Mouse (Mus musculus) adipocyte (in vitro differentiated cells): ENCODE measurements at regions not wholly inside any gene's neighbourhood (a gene's known extent, or its start where the extent isn't known, plus 50 kb on each side); places are given as distances from the start of the nearest gene placed in this dataset.
A peak's percentile ranks its signal among the peaks of the same experiment; 100 is the strongest.

Experiments
- DNase-seq: peaks from one replicate; pipeline ENCODE4 v3.0.0-alpha.2; 2016; ENCODE audit warnings: low spot score

DNA sequence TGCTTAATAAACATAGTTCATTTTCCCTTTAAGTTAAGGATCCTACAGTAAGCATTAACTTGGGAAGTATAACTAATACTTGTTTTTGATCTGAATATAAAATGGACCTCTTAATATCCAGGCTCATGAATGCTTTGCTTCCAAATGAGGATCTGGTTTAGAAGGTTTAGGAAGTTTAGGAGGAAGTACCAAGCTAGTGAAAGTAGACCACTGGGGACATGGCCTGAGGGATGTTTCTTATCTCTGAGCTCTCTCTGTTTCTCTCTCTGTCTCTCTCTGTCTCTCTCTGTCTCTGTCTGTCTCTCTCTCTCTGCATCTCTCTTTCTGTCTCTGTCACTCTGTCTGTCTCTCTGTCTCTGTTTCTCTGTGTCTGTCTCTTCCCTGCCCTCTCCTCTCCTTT lies 360.9 kb downstream of the Kctd12 start:
- DNase-seq: no peak

DNA sequence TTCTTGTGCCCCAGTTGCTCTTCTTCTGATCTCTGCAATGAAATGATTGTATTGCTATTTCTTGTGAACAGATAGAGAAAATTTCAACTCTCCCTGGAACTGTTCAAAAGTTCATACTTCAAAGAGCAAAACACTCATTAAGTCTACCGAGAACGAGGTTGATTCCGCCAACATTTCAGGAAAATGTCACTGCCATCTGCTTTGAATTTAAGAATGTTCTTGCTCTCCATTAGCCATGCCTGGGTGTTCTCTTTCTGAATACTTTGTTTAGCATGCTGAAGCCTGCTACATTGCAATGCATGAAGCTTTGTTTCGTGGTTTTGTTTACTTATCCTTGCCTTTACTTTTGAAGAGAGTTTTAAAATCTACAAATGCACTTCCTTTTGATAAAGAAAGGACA lies 363.4 kb downstream of the Kctd12 start:
- DNase-seq: no peak

DNA sequence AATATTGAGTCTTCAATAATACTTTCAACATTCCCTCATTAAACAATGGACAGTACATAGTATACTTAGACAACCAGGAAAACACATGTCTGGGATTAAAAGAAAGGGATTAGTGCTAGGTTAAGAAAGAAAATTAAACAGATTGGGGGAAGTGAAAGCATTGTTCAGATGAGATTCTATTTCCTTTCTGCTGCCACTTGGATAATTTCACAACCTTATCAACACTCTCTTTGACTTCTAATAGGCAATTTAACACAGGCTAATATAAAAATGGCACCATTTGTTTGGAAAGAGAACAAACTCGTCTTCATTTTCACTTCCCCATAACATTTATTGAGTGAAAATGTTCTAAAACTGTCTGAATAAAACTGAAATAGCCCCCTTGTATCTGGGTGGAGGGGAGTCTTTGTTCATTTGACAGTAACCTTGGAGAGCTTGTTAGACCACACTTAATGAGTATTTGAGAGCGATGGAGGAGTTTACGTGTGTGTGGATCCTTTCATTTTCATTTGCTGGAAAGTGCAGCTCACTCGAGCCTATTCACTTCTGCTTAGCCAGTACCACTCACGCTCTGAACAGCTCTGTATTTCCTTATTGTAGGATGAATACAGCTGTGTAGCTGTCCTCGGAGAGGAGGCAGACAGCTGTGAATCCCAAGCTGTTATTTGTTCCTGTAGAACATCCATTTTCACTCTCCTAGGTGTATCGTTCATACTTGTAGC lies 366.7 kb downstream of the Kctd12 start:
- no peak for DNase-seq

DNA sequence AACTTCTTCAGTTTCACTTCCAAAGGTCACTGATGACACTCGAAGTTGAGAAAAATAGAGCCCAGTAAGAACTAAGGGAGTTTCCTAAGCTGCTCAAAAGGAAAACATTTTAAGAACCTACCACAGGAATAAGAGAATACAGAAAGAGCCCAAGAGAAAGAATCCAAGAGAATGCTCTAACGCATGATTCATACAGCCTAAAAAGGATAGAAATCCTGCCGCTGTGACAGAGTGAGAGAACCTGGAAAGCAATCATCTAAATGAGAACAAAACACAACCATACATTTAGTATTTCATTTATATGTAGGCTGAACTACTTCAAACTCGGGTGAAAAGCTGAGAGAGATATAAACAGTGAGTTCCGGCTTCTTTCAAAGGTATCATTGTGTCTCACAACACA lies 376.4 kb downstream of the Kctd12 start:
- no peak for DNase-seq

DNA sequence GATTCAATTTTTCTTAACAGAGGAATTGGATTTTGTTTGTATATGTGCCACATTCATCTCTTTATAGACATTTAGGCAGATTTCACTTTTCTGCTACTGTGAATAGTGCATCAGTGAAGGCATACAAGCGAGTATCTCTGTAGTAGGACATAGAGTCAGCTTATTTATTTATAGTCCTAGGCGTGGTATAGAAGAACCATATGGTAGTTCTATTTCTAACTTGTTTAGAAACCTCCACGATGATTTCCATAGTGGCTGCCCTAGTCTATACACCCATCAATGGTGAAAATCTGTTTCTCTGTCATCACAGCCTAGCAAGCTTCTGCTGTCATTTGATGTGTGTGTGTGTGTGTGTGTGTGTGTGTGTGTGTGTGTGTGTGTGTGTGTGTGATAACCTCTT lies 387.6 kb downstream of the Kctd12 start:
- DNase-seq: no peak

DNA sequence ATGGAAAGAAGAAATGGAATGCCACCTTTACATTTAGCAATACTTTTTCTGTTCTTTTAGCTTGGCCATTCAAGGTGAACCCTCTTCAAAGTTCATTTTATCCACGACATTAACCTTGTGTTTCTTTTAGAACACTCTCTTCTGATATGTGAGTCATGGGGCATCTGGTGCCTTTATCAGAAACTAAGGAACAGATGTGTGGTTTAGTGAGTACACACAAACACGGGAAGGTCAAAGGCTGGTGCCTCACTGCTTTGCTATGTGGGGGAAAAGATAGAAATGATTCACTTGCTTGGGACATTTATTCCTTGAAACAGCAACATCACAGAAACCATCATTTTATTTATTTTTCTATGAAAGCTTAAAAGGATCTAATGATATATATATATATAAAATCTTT lies 428.7 kb downstream of the Kctd12 start:
- no peak for DNase-seq

DNA sequence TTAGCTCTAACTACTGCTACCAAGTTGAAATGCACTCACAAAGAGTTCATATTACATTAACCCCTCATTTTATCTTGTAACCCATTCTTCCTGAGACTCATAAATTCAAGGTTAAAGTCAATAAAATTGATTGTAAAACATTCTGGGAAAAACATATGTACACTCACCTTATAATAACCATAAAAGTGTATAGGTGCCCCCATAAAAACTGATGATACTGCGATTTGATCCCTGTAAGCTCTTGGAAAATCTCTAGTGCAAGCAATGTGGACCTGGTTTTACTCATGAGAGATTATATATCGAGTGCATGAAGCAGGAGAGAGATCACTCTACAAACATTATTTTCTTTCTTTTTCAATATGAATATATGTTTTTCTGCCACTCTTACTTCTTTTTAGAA lies 429.8 kb downstream of the Kctd12 start:
- DNase-seq: no peak

DNA sequence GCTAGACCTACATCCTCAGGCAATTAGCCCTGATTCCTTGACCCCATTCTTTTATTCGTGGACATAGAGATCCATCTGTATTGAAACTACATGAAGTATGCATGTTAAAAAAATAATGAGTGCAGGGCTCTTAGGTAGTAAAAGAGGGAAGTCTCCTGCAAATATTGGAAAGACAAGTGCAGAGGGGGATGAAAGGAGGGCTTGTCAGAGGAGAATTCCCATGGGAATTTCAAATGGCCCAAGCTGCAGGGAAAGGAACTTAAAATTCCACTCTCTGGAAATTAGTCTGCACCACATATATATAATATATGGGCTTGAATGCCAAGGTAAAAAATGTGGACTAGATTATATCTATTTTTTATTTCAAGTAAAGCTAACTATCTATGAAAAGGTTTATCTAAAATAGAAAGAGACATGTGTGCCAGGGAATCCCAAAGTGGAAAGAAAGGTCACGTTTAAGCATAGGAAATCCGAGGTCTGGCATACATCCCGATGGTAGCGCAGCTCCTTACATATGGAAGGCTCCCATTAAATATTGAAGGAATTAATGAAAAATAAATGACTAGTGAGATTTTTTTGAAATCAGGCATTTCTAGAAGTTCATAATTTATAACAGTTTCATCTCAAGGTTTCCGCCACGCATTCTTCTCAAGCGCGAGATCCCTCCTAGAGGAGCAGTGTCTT lies 457.4 kb downstream of the Kctd12 start:
- no peak for DNase-seq

DNA sequence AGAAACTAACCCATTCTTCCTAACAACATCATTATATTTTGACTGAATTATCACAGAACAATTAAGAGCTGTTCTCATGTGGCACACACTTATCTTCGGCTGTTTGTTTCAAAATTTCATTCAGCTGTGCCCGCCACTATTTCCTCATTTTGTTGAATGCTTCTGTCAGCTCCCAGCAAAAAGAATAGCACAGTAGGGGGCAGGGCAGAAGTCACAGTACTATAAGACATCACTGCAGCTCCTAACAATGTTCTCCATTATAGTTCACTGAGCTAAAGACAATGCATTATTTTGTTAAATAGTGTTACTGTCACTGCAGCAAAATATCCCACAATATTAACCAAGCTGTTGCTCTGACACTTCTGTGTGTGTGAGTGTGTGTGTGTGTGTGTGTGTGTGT lies 465.7 kb downstream of the Kctd12 start:
- DNase-seq: no peak

DNA sequence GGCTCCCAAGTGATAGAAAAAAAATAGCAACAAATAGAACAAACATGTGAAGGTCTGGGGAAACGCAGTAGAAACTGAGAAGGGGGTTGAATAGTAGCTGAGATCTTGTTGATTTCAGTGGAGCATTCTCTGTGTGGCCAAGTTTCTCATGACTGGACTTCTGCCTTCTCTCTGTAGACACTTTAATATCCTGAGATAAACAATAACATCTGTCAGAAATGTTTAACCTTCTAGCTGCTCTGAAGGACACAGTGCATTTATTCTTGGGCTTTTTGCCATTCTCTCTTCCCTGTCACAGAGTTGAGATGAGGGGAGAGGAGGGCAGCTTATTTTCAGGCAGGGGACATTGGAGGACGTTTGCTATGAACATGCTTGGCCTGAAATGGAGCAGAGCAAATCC lies 467.9 kb downstream of the Kctd12 start:
- DNase-seq: no peak

DNA sequence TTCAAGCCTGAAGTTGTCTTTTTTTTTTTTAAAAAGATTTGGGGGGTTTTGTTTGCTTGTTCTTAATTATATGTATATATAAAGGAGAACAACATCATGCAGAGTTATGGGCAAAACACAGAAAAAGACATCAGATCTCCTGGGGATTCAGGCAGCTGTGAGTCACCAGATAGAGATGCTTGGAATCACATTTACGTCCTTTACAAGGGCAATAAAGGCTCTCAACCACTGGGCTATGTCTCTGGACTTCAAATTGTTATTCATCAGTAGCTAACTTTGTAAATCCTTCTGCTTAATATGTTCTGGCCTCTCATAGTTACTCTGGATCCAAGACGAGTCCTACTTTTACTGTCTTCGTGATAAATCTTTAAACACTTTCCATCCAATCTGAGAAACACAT lies 469.8 kb downstream of the Kctd12 start:
- DNase-seq: no peak

DNA sequence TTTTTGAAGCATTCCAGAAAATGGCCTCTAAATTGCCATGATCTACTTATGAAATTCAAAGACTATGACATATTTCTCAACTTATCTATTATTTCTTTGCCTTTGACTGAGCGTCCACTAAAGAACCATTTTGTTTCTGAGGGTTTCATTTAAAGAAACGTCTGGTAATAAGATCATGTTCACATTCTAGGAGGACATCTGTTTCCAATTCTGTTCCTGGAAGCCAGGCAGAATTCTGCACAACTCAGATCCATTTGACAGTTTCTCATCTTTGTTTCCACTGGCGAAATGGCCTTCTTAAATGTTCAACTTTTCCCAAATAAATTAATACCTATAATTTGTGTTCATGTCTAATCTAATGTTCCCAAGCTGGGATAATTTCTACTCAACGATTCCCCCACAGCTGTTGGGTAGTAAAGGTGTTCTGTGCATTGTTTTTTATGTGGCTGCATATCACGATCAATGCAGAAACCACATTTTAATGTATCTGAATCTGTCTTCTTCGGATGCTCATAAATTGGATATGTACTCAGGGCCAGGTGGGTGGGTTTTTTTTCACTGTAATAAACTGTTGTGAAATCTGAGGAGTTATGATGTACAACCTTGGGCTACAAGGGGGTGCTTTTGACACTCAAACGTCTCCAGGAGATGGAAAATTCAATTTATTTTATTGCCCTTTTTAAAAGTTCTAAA lies 470.6 kb downstream of the Kctd12 start:
- DNase-seq: peak; percentile 16

DNA sequence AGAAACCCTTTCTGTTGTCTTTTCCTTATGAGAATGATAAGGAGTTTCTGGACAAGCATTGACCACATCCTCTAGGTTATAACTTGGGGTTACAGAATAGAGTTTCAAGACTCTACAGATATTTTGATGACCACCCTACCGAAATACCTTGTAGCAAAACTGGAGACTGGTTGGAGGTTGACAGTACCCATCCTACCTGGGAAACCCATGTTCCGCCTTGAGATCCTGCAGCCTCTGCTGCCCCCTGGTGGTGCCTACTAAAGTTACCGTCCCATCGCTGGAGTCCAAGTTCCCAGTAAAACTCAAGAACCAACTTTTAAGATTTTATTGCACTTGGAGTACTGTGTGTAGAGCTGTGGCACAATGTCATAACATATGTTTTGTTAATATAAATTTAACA lies 472.1 kb downstream of the Kctd12 start:
- DNase-seq: peak; percentile 62

DNA sequence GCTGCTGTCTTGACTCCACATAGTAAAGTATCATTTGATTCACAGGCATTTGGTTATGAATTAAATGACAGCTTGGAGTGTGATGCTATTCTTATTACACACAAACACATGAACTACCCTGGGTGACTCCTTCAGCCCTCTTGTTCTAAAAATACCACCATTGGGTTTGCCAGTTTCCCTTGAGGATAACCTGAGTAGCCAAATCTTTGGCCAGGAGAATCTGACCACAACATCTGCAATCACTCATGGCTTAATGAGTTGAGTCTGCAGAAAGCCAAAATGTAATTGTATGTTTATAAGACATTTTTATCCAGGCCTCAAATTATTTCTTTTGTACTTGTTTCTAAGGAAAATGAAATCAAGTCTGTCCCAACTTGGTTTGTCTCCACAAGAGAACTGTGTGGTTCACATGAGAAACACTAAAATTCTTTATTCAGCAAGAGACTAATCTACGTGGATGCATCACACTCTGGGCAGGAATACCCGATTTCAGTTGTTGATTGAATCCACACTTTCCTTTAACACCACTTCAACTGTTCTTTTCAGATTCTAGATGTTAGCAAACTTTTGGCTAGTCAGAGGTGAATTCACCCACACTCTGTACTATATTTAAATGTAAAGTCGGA lies 476.6 kb downstream of the Kctd12 start:
- peak; percentile 31 for DNase-seq

DNA sequence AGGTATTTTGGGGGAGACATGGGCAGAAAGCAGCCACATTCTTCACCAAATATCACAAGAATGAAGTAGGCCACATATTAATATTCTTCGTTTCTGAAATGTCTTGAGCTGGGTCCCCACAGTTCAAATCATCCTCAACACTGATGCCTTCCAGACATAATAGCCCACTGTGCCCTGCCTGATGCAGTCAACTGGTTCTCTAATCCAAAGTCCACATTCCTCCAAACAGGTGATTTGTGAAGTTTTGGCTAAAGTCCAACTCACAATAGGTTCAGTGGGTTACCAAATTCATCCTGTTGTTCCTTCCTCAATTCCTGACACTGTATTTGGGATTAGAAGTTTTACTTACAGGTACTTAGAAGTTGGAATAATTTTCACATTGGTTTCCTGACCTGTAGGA lies 485.3 kb downstream of the Kctd12 start:
- DNase-seq: no peak

DNA sequence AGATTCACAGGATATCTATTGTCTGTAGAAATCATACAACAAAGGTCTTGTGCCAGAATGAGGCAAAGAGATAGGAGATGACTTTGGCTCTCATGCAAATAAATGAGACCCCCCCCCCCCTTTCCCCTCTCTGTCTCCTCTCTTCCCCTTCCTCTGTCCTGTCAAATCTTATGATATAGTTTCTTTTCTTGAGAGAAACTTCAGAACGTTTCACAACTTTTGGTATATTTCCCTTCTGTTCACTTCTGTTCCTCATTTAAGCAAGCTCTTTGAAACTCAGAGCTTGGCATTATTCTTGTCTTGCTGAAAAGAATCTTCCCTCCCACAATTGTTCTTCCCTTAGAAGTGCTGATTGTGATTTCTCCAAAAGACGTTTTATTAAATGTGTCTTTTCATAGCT lies 490.1 kb downstream of the Kctd12 start:
- DNase-seq: no peak

DNA sequence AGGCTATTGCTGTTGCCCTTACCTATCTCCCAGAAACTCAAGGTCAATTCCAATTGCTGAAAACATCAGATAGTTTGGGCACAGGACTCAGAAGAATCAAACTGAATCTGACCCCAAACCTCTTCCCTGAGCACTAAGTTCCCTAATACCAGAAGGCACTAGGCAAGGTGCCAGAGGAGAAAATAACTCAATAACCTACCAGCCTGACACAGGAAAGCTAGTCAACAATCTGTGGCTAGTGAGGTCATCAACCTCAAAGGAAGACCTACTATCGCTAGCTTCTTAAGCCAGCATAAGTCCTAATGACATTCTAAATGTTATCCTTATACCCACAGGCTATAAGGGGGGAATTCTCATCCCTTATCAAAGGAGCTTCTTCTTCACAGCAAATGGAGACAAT lies 491.2 kb downstream of the Kctd12 start:
- no peak for DNase-seq

DNA sequence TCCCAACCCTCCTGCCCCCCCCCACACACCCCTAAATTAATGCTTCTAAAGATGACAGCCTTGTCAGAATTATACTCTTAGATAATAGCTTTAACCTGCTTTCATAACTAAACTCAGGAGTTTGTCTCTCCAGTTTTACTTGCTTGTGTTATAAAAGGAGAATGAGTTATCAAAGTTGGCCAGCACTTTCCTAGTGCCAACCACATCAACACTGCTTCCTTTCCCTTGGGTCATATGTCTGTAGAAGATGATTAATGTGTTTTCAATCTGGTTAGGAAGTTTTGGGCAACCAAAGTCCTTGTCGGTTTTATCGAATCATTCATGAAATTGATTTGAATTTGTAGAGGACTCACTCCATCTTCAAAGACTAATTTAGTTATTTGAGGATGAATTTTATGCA lies 505.3 kb downstream of the Kctd12 start:
- no peak for DNase-seq

DNA sequence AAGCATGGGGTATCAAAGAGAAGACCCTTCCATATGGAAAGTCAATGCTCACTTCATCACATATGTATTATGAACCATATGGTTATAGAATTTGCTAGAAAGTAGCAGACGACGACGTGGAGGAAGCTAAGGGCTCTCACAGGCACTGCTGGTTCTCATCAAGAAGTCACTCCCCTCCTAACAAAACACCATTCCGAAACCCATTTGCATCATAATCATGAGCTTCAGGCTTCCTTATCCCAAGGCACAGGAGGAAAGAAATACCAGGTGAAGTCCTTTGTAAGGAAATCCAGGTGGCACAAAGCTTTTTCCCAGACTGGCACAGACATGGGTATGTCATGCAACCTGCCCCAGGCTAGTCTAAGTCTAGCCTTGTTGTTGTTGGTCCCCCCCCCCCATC lies 513.1 kb downstream of the Kctd12 start:
- no peak for DNase-seq

DNA sequence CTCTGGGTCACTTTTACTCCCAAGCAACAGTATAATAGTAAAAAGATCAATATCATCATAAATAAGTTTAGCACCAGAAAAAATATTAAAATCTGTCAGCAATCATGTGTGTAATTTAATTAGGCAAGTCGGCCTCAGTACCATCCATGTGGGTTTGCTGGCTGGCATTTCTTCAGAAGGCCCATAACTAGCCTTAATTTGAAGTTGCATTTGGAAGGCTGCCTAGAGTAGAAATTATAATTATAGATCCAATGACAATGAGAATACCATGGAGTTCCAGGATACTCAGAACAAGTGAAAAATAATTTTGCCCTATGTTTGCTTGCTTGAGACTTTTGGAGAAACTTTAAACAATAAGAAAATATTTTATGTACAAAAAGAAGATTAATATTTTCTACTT lies 521.4 kb downstream of the Kctd12 start:
- no peak for DNase-seq

DNA sequence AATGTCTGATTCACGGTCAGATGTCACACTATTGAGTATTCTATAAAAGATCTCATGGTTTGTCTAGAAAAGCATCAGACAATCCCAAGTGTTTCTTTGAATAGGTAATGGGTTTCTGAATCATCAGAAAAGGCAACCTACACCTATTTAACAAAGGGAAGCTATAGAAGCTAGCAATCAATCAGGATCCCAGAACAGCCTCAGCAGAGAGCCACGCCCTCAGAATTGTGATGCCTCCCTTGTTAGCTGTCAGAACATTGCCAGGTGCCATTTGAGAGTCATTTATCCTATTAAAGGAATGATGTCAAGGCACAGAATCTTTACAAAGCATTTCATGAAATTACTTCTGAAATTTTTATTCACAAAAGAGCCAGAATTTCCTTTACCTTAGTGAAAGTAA lies 542.7 kb downstream of the Kctd12 start:
- no peak for DNase-seq

DNA sequence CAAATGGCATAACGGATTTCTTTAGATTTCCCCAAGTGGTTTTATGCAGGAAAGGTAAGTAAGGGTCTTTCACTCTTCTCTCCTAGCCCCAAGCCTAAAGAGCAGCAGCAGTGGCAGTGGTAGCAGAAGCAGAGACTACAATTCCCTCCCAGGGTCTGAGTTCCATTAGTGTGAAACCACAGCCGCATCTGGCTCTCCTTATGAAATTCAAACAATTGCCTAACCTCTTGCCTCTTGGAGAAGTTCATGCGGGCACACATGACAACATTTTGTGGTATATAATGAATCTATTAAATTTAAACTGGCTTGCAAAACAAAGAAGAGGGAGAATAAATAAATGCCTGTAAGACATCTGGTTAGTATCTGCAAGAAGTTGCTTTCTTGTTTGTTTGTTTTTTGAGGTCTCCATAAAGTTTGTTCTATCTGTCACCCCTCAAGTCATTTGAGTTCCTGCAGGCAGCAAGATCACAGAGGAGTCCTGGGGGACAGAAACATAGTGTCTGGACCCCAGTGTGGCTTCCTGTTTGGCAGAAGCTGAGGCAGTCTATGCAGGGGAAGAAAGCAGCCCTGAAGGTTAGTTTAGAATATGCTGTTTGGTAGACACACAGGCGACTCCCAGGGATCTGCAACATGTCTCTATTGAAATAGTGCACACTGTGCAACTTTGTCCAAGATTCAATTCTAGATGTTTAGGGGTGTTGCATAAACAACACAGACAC lies 578.9 kb downstream of the Kctd12 start:
- DNase-seq: no peak
